Mouse (Mus musculus): ENCODE measurements at regions not wholly inside any gene's neighbourhood (a gene's known extent, or its start where the extent isn't known, plus 50 kb on each side); places are given as distances from the start of the nearest gene placed in this dataset.

DNA sequence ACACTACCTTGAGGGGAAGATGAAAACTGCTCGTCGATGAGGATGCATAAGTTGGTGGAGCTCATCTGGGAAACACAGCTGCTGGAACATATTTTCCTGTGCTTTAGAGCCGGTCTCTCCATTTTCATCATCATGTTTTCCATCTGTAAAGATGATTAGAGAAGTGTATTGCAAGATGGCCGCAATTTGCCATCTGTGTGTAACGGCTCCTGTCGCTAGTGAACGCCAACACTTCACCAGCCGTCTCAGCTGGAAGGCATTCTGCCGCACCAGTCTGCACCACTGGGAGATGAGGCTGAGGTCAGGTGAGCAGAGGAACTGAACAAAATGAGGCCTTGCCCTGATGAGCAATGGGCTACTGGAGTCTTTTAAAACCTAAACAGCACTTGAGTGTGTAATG is 57.4 kb downstream of the Gm21962 start:
- Histone ChIP-seq H3K27me3 (replicated peaks; ENCODE audit: control insufficient read depth, insufficient read depth, low read length) (no peaks in the 10 kb centered on the region), H3K4me1 (ENCODE audit: control insufficient read depth, insufficient read depth, low read length) (no peaks in the 10 kb centered on the region), H3K4me3 (ENCODE audit: insufficient read depth, low read depth, low read length) (no peak overlapping the region), H3K27ac (ENCODE audit: insufficient read depth, low read depth, low read length) (no peak overlapping the region), H3K36me3 (ENCODE audit: control insufficient read depth, insufficient read depth, low read length) (no peaks in the 10 kb centered on the region)
- WGBS = 93% methylated on average over 9 of the region's 9 CpGs
- TF ChIP-seq POLR2A (IDR thresholded peaks at IDR 0.05; ENCODE audit: low read depth, low read length) = no peak
- TF ChIP-seq CTCF (conservative IDR thresholded peaks at IDR 0.05; ENCODE audit: insufficient read depth, insufficient read length, low read depth, low read length) = no peak
- DNase-seq = no peak

GRCm38 (mm10) chr3:137729421-137729820 is 58.1 kb downstream of the Gm21962 start:
- no peaks in the 10 kb centered on the region for H3K4me1 ChIP-seq (ENCODE audit: control insufficient read depth, insufficient read depth, low read length)
- H3K36me3 ChIP-seq (ENCODE audit: control insufficient read depth, insufficient read depth, low read length) = no peaks in the 10 kb centered on the region
- TF ChIP-seq POLR2A (IDR thresholded peaks at IDR 0.05; ENCODE audit: low read depth, low read length) (no peak), CTCF (conservative IDR thresholded peaks at IDR 0.05; ENCODE audit: insufficient read depth, insufficient read length, low read depth, low read length) (no peak)
- WGBS = 87% methylated on average over 7 of the region's 7 CpGs
- no peaks in the 10 kb centered on the region for H3K27me3 ChIP-seq (replicated peaks; ENCODE audit: control insufficient read depth, insufficient read depth, low read length)
- no peak overlapping the region for H3K27ac ChIP-seq (ENCODE audit: insufficient read depth, low read depth, low read length)
- no peak for DNase-seq
- H3K4me3 ChIP-seq (ENCODE audit: insufficient read depth, low read depth, low read length) = no peak overlapping the region

GRCm38 (mm10) chr3:137737222-137737800 is 66.0 kb downstream of the Gm21962 start:
- Histone ChIP-seq H3K27ac (ENCODE audit: insufficient read depth, low read depth, low read length) (no peak overlapping the region), H3K27me3 (replicated peaks; ENCODE audit: control insufficient read depth, insufficient read depth, low read length) (no peaks in the 10 kb centered on the region), H3K4me3 (ENCODE audit: insufficient read depth, low read depth, low read length) (no peak overlapping the region), H3K36me3 (ENCODE audit: control insufficient read depth, insufficient read depth, low read length) (no peaks in the 10 kb centered on the region), H3K4me1 (ENCODE audit: control insufficient read depth, insufficient read depth, low read length) (no peaks in the 10 kb centered on the region)
- 69% methylated on average over 12 of the region's 12 CpGs for WGBS
- TF ChIP-seq CTCF (conservative IDR thresholded peaks at IDR 0.05; ENCODE audit: insufficient read depth, insufficient read length, low read depth, low read length) = no peak
- no peak for TF ChIP-seq POLR2A (IDR thresholded peaks at IDR 0.05; ENCODE audit: low read depth, low read length)
- DNase-seq = no peak

GRCm38 (mm10) chr3:137741528-137741927 is 70.2 kb downstream of the Gm21962 start:
- TF ChIP-seq POLR2A (IDR thresholded peaks at IDR 0.05; ENCODE audit: low read depth, low read length) (no peak), CTCF (conservative IDR thresholded peaks at IDR 0.05; ENCODE audit: insufficient read depth, insufficient read length, low read depth, low read length) (no peak)

GRCm38 (mm10) chr3:137742119-137742518 is 70.8 kb downstream of the Gm21962 start:
- 59% methylated on average over 4 of the region's 4 CpGs for WGBS
- TF ChIP-seq CTCF (conservative IDR thresholded peaks at IDR 0.05; ENCODE audit: insufficient read depth, insufficient read length, low read depth, low read length) = no peak
- TF ChIP-seq POLR2A (IDR thresholded peaks at IDR 0.05; ENCODE audit: low read depth, low read length) = no peak
- Histone ChIP-seq H3K4me3 (ENCODE audit: insufficient read depth, low read depth, low read length) (no peak overlapping the region), H3K36me3 (ENCODE audit: control insufficient read depth, insufficient read depth, low read length) (no peaks in the 10 kb centered on the region), H3K4me1 (ENCODE audit: control insufficient read depth, insufficient read depth, low read length) (no peaks in the 10 kb centered on the region), H3K27ac (ENCODE audit: insufficient read depth, low read depth, low read length) (no peak overlapping the region), H3K27me3 (replicated peaks; ENCODE audit: control insufficient read depth, insufficient read depth, low read length) (no peaks in the 10 kb centered on the region)
- DNase-seq = no peak

More at GRCm38 (mm10) chr3:137741528-137741927, 70.2 kb downstream of the Gm21962 start:
- Histone ChIP-seq H3K27ac (ENCODE audit: insufficient read depth, low read depth, low read length) (no peak overlapping the region), H3K4me1 (ENCODE audit: control insufficient read depth, insufficient read depth, low read length) (no peaks in the 10 kb centered on the region), H3K27me3 (replicated peaks; ENCODE audit: control insufficient read depth, insufficient read depth, low read length) (no peaks in the 10 kb centered on the region), H3K36me3 (ENCODE audit: control insufficient read depth, insufficient read depth, low read length) (no peaks in the 10 kb centered on the region), H3K4me3 (ENCODE audit: insufficient read depth, low read depth, low read length) (no peak overlapping the region)
- WGBS = 56% methylated on average over 9 of the region's 9 CpGs
- DNase-seq = peak; percentile 33

DNA sequence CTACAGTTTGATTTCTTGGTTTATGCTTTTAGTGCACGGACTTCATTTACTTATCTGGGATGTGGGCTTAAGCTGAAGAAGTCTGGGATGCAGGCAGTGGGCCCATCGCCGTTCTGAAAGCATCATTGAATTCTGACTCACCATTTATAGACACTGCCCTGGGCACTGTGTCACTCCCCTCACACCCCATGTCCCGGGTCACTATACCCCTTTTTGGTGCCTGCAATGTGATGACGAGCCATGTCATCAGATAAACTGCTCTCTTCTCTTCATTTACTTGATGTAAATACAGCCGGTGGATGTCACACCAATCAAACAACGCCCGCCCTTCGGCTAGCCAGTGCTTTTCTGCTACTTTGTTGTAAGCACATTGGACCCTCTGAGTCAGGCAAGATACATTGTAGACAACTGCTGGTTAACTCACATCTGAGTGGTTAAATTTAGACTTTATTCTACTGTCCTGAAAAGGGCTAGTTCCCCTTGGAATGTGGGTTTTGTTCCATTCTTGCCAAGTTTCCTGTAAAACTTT is 80.5 kb downstream of the Gm21962 start:
- 93% methylated on average over 9 of the region's 9 CpGs for WGBS

GRCm38 (mm10) chr3:137752447-137753256 is 81.3 kb downstream of the Gm21962 start:
- WGBS = 18% methylated on average over 25 of the region's 25 CpGs
- peak overlapping the region; percentile 26; the same call in 1 of the 2 replicates for H3K27ac ChIP-seq (ENCODE audit: insufficient read depth, low read depth, low read length)
- peak overlapping the region; percentile 33; the same call in 1 of the 2 replicates for H3K4me3 ChIP-seq (ENCODE audit: insufficient read depth, low read depth, low read length)
- TF ChIP-seq CTCF (conservative IDR thresholded peaks at IDR 0.05; ENCODE audit: insufficient read depth, insufficient read length, low read depth, low read length) = peak; percentile 80
- TF ChIP-seq POLR2A (IDR thresholded peaks at IDR 0.05; ENCODE audit: low read depth, low read length) = no peak
- no peaks in the 10 kb centered on the region for H3K36me3 ChIP-seq (ENCODE audit: control insufficient read depth, insufficient read depth, low read length)
- no peaks in the 10 kb centered on the region for H3K4me1 ChIP-seq (ENCODE audit: control insufficient read depth, insufficient read depth, low read length)
- peak; percentile 84 for DNase-seq
- H3K27me3 ChIP-seq (replicated peaks; ENCODE audit: control insufficient read depth, insufficient read depth, low read length) = no peaks in the 10 kb centered on the region

More for the DNA sequence above, 80.5 kb downstream of the Gm21962 start:
- Histone ChIP-seq H3K4me1 (ENCODE audit: control insufficient read depth, insufficient read depth, low read length) (no peaks in the 10 kb centered on the region), H3K36me3 (ENCODE audit: control insufficient read depth, insufficient read depth, low read length) (no peaks in the 10 kb centered on the region), H3K27ac (ENCODE audit: insufficient read depth, low read depth, low read length) (no peak overlapping the region), H3K27me3 (replicated peaks; ENCODE audit: control insufficient read depth, insufficient read depth, low read length) (no peaks in the 10 kb centered on the region), H3K4me3 (ENCODE audit: insufficient read depth, low read depth, low read length) (no peak overlapping the region)
- TF ChIP-seq POLR2A (IDR thresholded peaks at IDR 0.05; ENCODE audit: low read depth, low read length) (no peak), CTCF (conservative IDR thresholded peaks at IDR 0.05; ENCODE audit: insufficient read depth, insufficient read length, low read depth, low read length) (no peak)
- DNase-seq = no peak
